Mouse (Mus musculus) adrenal gland, postnatal 10 days (tissue): ENCODE data around the gene Olfr705. TPM values are rescaled to one million over a fixed set of nuclear protein-coding genes. Genes with fewer than 3 reads are reported as not detected.
"Not testable (repeated sequence)": the region's sequence is repeated elsewhere in the genome, so short reads cannot be mapped to it uniquely, and the experiment has no call there.

Source experiments
- DNase-seq: peaks from one replicate; pipeline ENCODE4 v3.0.0; 2021; ENCODE audit warnings: mixed read lengths
- long read RNA-seq, 2 experiments: library from polyadenylated mRNA; stranded (forward); transcript quantifications; one replicate each; pipeline ENCODE4 v2.0.0; 2021
- total RNA-seq, 2 experiments: library from RNA; stranded (reverse); gene quantifications; 2 replicates each; pipeline ENCODE4 v1.2.3; 2021

Olfr705 gene
- not detected for total RNA-seq
- long read RNA-seq, experiment 1 = 0 reads
- long read RNA-seq, experiment 2 = 0 reads

DNA sequence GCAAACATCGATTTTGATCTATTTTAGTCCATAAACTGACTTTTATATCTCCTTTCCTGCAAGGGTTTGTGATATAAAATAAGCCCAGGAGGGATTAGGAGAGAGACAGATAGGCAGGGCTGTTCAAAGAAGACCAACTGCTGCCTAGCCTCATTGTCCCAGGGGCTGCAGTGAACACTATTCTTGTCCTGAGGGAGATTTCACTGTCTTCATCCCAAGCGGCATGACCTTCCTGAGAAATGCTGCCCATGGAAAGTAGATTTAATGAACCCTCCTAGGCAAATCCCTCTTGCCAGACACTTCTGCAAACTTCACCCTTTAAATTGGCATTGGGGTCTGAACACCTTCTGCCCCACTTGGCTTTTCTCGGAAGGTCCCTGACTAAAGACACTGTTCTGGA lies at the start of gene Olfr705:
Gene Olfr705 (minus strand): TSS at position 101 of the 400 bp plus-strand sequence.
- DNase-seq = no peak

DNA sequence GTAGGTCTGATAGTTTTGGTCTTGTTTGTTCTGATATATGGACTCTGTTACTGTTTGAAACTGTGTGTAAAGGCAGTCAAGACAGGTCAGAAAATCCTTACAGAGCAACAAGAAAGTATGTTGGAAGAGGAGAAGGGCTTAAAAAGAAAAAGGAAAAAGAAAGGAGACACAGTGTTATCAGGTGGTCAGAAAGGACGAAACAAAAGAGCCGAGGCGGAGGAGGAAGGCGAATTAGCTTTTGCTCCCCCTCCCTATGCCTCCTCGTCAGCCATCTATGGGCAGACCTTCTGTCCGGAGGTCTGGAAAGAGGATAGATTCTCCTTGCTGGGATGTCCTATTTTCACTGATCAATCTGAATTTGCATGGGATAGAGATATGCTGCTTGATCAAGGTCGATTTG lies 44.3 kb upstream of the Olfr705 start:
- DNase-seq = not testable (repeated sequence)

GRCm38 (mm10) chr7:106907676-106908075 lies 31.0 kb upstream of the Olfr705 start, which contains the start of gene Olfr1532-ps1:
Gene Olfr1532-ps1 (plus strand): TSS chr7:106908001.
- DNase-seq = no peak

- DNase-seq = not testable (repeated sequence)
Observed at GRCm38 (mm10) chr7:106901141-106901540, 24.4 kb upstream of the Olfr705 start, which contains the start of gene Olfr707. Gene Olfr707 (minus strand): TSS chr7:106901241.

GRCm38 (mm10) chr7:106888062-106888461 lies 11.4 kb upstream of the Olfr705 start, which contains the start of gene Olfr706:
Gene Olfr706 (minus strand): TSS chr7:106888162.
- DNase-seq = no peak

- DNase-seq = no peak
Observed at GRCm38 (mm10) chr7:106862885-106863284, 13.8 kb downstream of the Olfr705 start, which contains the start of gene Olfr704. Gene Olfr704 (plus strand): TSS chr7:106863185.

DNA sequence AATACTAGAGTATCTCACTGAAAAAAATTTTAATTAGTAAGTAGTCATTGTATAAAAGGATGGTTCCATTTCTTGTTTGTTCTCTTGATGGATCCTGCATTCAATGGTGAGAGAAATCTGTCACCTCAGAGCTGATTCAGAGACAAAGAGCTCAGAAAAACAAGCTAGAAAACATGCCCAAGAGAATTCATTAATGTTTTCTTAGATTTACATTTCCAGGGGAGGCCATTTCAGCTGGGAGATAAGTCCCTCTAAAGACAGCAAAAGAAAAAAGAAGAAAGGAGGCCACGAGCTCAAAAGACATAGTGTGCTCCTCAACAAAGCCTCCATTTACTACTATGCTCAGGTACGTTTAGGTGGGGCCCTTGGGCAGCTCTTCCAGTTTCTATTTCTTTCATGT lies 33.6 kb downstream of the Olfr705 start, which contains the start of gene Olfr703:
Gene Olfr703 (plus strand): TSS at position 301 of the 400 bp plus-strand sequence.
- no peak for DNase-seq

DNA sequence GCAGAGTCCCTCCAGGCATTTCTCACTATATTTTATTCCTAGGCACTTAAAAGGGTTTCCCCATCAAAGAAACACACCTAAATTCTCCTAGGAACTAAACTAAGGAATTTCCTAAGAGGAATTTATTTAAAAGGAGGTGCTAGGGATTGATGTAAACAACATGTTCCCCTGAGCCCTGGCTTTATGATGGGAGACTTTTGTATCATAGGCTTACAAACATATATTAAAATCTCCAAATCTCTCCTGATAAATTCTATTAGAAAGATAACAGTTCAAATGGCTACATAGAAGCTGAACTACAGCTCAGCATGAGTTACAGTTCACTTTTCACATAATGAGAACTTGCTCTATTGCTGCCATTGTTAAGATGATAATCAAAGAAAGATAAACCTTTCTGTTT lies 42.9 kb downstream of the Olfr705 start, which contains the start of gene Olfr702:
Gene Olfr702 (minus strand): TSS at position 101 of the 400 bp plus-strand sequence.
- DNase-seq = no peak

Other genes starting within 250 kb of the Olfr705 start
- gene Olfr693, start 196.3 kb downstream of the Olfr705 start, total RNA-seq = not detected
- not detected for gene Olfr694, start 185.1 kb downstream of the Olfr705 start, total RNA-seq
- gene Olfr695, start 160.5 kb downstream of the Olfr705 start, total RNA-seq = not detected
- gene Olfr697, start 134.4 kb downstream of the Olfr705 start, total RNA-seq = not detected
- gene Olfr698, start 121.5 kb downstream of the Olfr705 start, total RNA-seq = not detected
- not detected for gene Olfr699, start 83.7 kb downstream of the Olfr705 start, total RNA-seq
- not detected for gene Olfr700, start 68.1 kb downstream of the Olfr705 start, total RNA-seq
- gene Olfr701, start 62.8 kb downstream of the Olfr705 start, total RNA-seq = not detected
- gene Olfr702, start 43.0 kb downstream of the Olfr705 start, total RNA-seq = not detected
- not detected for gene Olfr703, start 33.5 kb downstream of the Olfr705 start, total RNA-seq
- gene Olfr704, start 13.7 kb downstream of the Olfr705 start, total RNA-seq = not detected
- gene Olfr706, start 11.3 kb upstream of the Olfr705 start, total RNA-seq = not detected
- not detected for gene Olfr707, start 24.4 kb upstream of the Olfr705 start, total RNA-seq
- not detected for gene Olfr1532-ps1, start 31.1 kb upstream of the Olfr705 start, total RNA-seq
- gene Olfr709-ps1, start 55.3 kb upstream of the Olfr705 start, total RNA-seq = under 1 TPM in 1 of 2 experiments, not detected in 1; 0.09 TPM
- gene Olfr710, start 71.4 kb upstream of the Olfr705 start, total RNA-seq = not detected
- gene Olfr6, start 87.0 kb upstream of the Olfr705 start, total RNA-seq = under 1 TPM in 1 of 2 experiments, not detected in 1; 0.21 TPM
- gene Olfr711, start 98.6 kb upstream of the Olfr705 start, total RNA-seq = not detected
- gene Olfr2, start 129.2 kb upstream of the Olfr705 start, total RNA-seq = not detected
- not detected for gene Olfr713, start 154.3 kb upstream of the Olfr705 start, total RNA-seq
- gene Olfr714, start 194.1 kb upstream of the Olfr705 start, total RNA-seq = not detected
- not detected for gene Olfr17, start 216.3 kb upstream of the Olfr705 start, total RNA-seq
- gene Olfr715b, start 233.5 kb upstream of the Olfr705 start, total RNA-seq = not detected